Mouse (Mus musculus) kidney, embryonic 14.5 days (tissue): Measurements from ENCODE around the gene 2010003K11Rik. TPM values are rescaled to one million over a fixed set of nuclear protein-coding genes. Genes with fewer than 3 reads are reported as not detected.
"Not testable (repeated sequence)": the region's sequence is repeated elsewhere in the genome, so short reads cannot be mapped to it uniquely, and the experiment has no call there.

Experiments
- ATAC-seq: fragments of 200-750 bp; cut with Nextera tagmentation; 2 replicates; pipeline ENCODE4 v1.8.0; 2017; ENCODE audit warnings: moderate number of reproducible peaks, mild to moderate bottlenecking, moderate TSS enrichment, moderate library complexity; ENCODE audit not compliant: low FRiP score, low TSS enrichment
- H3K27ac ChIP-seq: fragments of 300-500 bp; sonication (generic); 2 replicates; pipeline ENCODE4 v1.5.1; 2014; ENCODE audit warnings: low read depth, mild to moderate bottlenecking, low read length, moderate library complexity, mixed read lengths
- H3K27me3 ChIP-seq: fragments of 300-500 bp; sonication (generic); 2 replicates; pipeline ENCODE4 v1.6.1; 2014; ENCODE audit warnings: mild to moderate bottlenecking, low read length; ENCODE audit not compliant: control insufficient read depth, insufficient read depth
- H3K36me3 ChIP-seq: fragments of 300-500 bp; sonication (generic); 2 replicates; pipeline ENCODE4 v1.6.1; 2014; ENCODE audit warnings: low read length, mixed read lengths; ENCODE audit not compliant: control insufficient read depth, insufficient read depth
- H3K4me1 ChIP-seq: fragments of 300-500 bp; sonication (generic); 2 replicates; pipeline ENCODE4 v1.6.1; 2014; ENCODE audit warnings: low read length, mixed read lengths; ENCODE audit not compliant: control insufficient read depth, insufficient read depth
- H3K4me2 ChIP-seq: fragments of 300-500 bp; sonication (generic); replicated peaks from 2 replicates; pipeline ENCODE4 v1.6.1; 2014; ENCODE audit warnings: low read depth, mild to moderate bottlenecking, low read length
- H3K4me3 ChIP-seq: fragments of 300-500 bp; sonication (generic); 2 replicates; pipeline ENCODE4 v1.5.1; 2014; ENCODE audit warnings: mild to moderate bottlenecking, low read length
- H3K9ac ChIP-seq: fragments of 300-500 bp; sonication (generic); 2 replicates; pipeline ENCODE4 v1.6.1; 2014; ENCODE audit warnings: low read depth, mild to moderate bottlenecking, low read length, moderate library complexity
- H3K9me3 ChIP-seq: fragments of 300-500 bp; sonication (generic); 2 replicates; pipeline ENCODE4 v1.6.1; 2016; ENCODE audit warnings: low read length; ENCODE audit not compliant: control insufficient read depth
- WGBS: fragments of 180-500 bp; shearing (Covaris S2); extraction: QIAGEN DNeasy Blood & Tissue Kit; methylation state at CpG from one replicate; pipeline ENCODE4 v1.1.7; 2014; 5-methylcytosine and 5-hydroxymethylcytosine counted together
- polyA plus RNA-seq: library from polyadenylated mRNA; unstranded; fragments of >200 nt; fragmentation: Nextera tagmentation; extraction: Ambion mirVana; gene quantifications from 2 replicates; pipeline ENCODE4 v1.2.1, GENCODE M21; 2014

2010003K11Rik gene
- polyA plus RNA-seq, 1 experiment from 2014 or later = not detected

- Histone ChIP-seq H3K27ac (no peak overlapping the region), H3K4me1 (peaks cover 17% of the 10 kb centered on the region), H3K4me3 (no peak overlapping the region), H3K27me3 (no peaks in the 10 kb centered on the region), H3K9ac (no peak overlapping the region), H3K4me2 (no peak overlapping the region), H3K9me3 (no peaks in the 10 kb centered on the region), H3K36me3 (no peaks in the 10 kb centered on the region)
- ATAC-seq = no peak
- WGBS = 62% methylated on average over 15 of the region's 15 CpGs
These were observed 43.1 kb downstream of the 2010003K11Rik start for GRCm38 (mm10) chr19:4455071-4455800.

- peak; percentile 52; the same call in 1 of the 2 replicates for ATAC-seq
- H3K4me3 ChIP-seq, H3K27me3 ChIP-seq, H3K4me2 ChIP-seq, H3K36me3 ChIP-seq, H3K9me3 ChIP-seq, H3K27ac ChIP-seq, H3K9ac ChIP-seq: not testable (repeated sequence)
- peaks cover 17% of the 10 kb centered on the region for H3K4me1 ChIP-seq
- 7% methylated on average over 1 of the region's 1 CpGs for WGBS
These were observed 44.3 kb downstream of the 2010003K11Rik start for GRCm38 (mm10) chr19:4454040-4454439.

- Histone ChIP-seq H3K4me1 (peaks cover 17% of the 10 kb centered on the region), H3K9ac (no peak overlapping the region), H3K27me3 (no peaks in the 10 kb centered on the region), H3K27ac (no peak overlapping the region), H3K4me3 (no peak overlapping the region), H3K36me3 (no peaks in the 10 kb centered on the region), H3K9me3 (no peaks in the 10 kb centered on the region), H3K4me2 (no peak overlapping the region)
- ATAC-seq = no peak
- 28% methylated on average over 4 of the region's 4 CpGs for WGBS
These were observed 45.9 kb downstream of the 2010003K11Rik start for GRCm38 (mm10) chr19:4452525-4452924.

GRCm38 (mm10) chr19:4451965-4452364 is 46.4 kb downstream of the 2010003K11Rik start:
- Histone ChIP-seq H3K4me1 (peaks cover 16% of the 10 kb centered on the region), H3K27me3 (no peaks in the 10 kb centered on the region), H3K36me3 (no peaks in the 10 kb centered on the region), H3K4me3 (no peak overlapping the region), H3K27ac (no peak overlapping the region), H3K9ac (peak overlapping the region; percentile 31; the same call in 1 of the 2 replicates), H3K9me3 (no peaks in the 10 kb centered on the region), H3K4me2 (no peak overlapping the region)
- WGBS = 24% methylated on average over 5 of the region's 5 CpGs
- ATAC-seq = 0 out of 2 replicates have a peak, but pooled peaks have one; percentile 22

GRCm38 (mm10) chr19:4451098-4451497 is 47.3 kb downstream of the 2010003K11Rik start:
- Histone ChIP-seq H3K4me1 (peaks cover 9% of the 10 kb centered on the region), H3K27ac (no peak overlapping the region), H3K36me3 (no peaks in the 10 kb centered on the region), H3K27me3 (no peaks in the 10 kb centered on the region), H3K4me3 (no peak overlapping the region), H3K9ac (no peak overlapping the region), H3K4me2 (no peak overlapping the region), H3K9me3 (no peaks in the 10 kb centered on the region)
- no peak for ATAC-seq
- WGBS = 66% methylated on average over 8 of the region's 8 CpGs

- H3K9me3 ChIP-seq = no peaks in the 10 kb centered on the region
- H3K4me3 ChIP-seq = no peak overlapping the region
- no peak for ATAC-seq
- peaks cover 9% of the 10 kb centered on the region; the same call in 1 of the 2 replicates for H3K4me1 ChIP-seq
- H3K27ac ChIP-seq = no peak overlapping the region
- 65% methylated on average over 5 of the region's 5 CpGs for WGBS
- H3K36me3 ChIP-seq = no peaks in the 10 kb centered on the region
- H3K9ac ChIP-seq = no peak overlapping the region
- no peak overlapping the region for H3K4me2 ChIP-seq
- no peaks in the 10 kb centered on the region for H3K27me3 ChIP-seq
These were observed 47.7 kb downstream of the 2010003K11Rik start for GRCm38 (mm10) chr19:4450666-4451065.

- no peaks in the 10 kb centered on the region for H3K9me3 ChIP-seq
- peaks cover 9% of the 10 kb centered on the region; the same call in 1 of the 2 replicates for H3K4me1 ChIP-seq
- 94% methylated on average over 9 of the region's 9 CpGs for WGBS
- H3K9ac ChIP-seq = no peak overlapping the region
- ATAC-seq = no peak
- H3K27me3 ChIP-seq = no peaks in the 10 kb centered on the region
- H3K36me3 ChIP-seq = no peaks in the 10 kb centered on the region
- H3K27ac ChIP-seq = no peak overlapping the region
- no peak overlapping the region for H3K4me2 ChIP-seq
- H3K4me3 ChIP-seq = no peak overlapping the region
These were observed 49.2 kb downstream of the 2010003K11Rik start for GRCm38 (mm10) chr19:4449230-4449629.

- no peak for ATAC-seq
- H3K4me2 ChIP-seq = no peak overlapping the region
- H3K9ac ChIP-seq = no peak overlapping the region
- H3K4me1 ChIP-seq = peaks cover 9% of the 10 kb centered on the region; the same call in 1 of the 2 replicates
- no peaks in the 10 kb centered on the region for H3K36me3 ChIP-seq
- 88% methylated on average over 9 of the region's 9 CpGs for WGBS
- no peak overlapping the region for H3K27ac ChIP-seq
- H3K4me3 ChIP-seq = no peak overlapping the region
- H3K27me3 ChIP-seq = no peaks in the 10 kb centered on the region
- H3K9me3 ChIP-seq = no peaks in the 10 kb centered on the region
These were observed 50.9 kb downstream of the 2010003K11Rik start for GRCm38 (mm10) chr19:4447445-4447844.
